Mouse (Mus musculus) small intestine, adult 2 months (tissue): ENCODE measurements at regions not wholly inside any gene's neighbourhood (a gene's known extent, or its start where the extent isn't known, plus 50 kb on each side); places are given as distances from the start of the nearest gene placed in this dataset.

Experiments
- CTCF ChIP-seq: fragments of 200-500 bp; IDR thresholded peaks from 2 replicates; pipeline ENCODE4 v1.5.1; 2012; ENCODE audit warnings: low read depth, mild to moderate bottlenecking, control low read depth, inconsistent platforms, low read length, moderate library complexity, mixed read lengths; ENCODE audit not compliant: insufficient replicate concordance, insufficient read length; ENCODE audit errors: extremely low read depth
- POLR2A ChIP-seq: fragments of 200-500 bp; IDR thresholded peaks from 2 replicates; pipeline ENCODE4 v1.6.1; 2012; ENCODE audit warnings: low read depth, mild to moderate bottlenecking, control low read depth, inconsistent platforms, low read length, moderate library complexity

DNA sequence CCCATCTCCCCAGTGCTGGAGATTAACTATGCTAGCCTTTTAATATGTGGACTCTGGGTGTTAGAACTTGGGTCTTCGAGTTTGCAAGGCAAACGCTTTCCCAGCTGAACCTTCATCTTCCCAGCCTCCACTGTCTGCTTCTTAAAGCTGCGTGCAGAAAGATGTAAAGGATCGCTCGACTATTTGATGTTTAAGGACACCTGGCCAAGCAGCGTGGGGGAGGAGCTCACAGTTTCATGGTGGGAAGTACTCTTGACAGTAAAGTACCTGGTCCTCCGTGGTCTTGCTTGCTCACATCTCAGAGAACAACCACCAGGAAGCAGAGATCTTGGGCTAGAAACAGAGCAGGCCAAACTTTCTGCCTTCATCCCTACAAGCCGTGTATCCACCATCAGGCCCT lies 113.1 kb downstream of the Gadd45g start:
- no peak for TF ChIP-seq CTCF
- no peak for TF ChIP-seq POLR2A
